Mouse (Mus musculus): ENCODE data around the gene Gm3453. TPM values are rescaled to one million over a fixed set of nuclear protein-coding genes. Genes with fewer than 3 reads are reported as not detected.
"Not testable (repeated sequence)": the region's sequence is repeated elsewhere in the genome, so short reads cannot be mapped to it uniquely, and the experiment has no call there.

Gene Gm3453
- not detected in 2 replicates for polyA plus RNA-seq (2014; fragmentation: Nextera tagmentation; extraction: Ambion mirVana)

GRCm38 (mm10) chr14:5979037-5979436 lies at the start of gene Gm3453:
Gene Gm3453 (minus strand): TSS chr14:5979137.
- H3K9ac ChIP-seq (ENCODE audit: low read length); H3K4me2 ChIP-seq (ENCODE audit: low read depth); H3K27me3 ChIP-seq (ENCODE audit: control insufficient read depth, insufficient read depth, low read length); H3K4me1 ChIP-seq (ENCODE audit: control insufficient read depth, insufficient read depth, low read length); H3K36me3 ChIP-seq (ENCODE audit: control insufficient read depth, insufficient read depth, low read length); H3K27ac ChIP-seq (ENCODE audit: low read depth, low read length); DNase-seq (ENCODE audit: low spot score); H3K4me3 ChIP-seq (ENCODE audit: low read depth, low read length); H3K9me3 ChIP-seq (ENCODE audit: control insufficient read depth, low read length); ATAC-seq (ENCODE audit: insufficient read depth, low FRiP score, low TSS enrichment): not testable (repeated sequence)
- 61% methylated on average over 2 of the region's 2 CpGs for WGBS

- not testable (repeated sequence) for H3K4me2 ChIP-seq (ENCODE audit: low read depth); H3K4me1 ChIP-seq (ENCODE audit: control insufficient read depth, insufficient read depth, low read length); H3K36me3 ChIP-seq (ENCODE audit: control insufficient read depth, insufficient read depth, low read length); H3K27ac ChIP-seq (ENCODE audit: low read depth, low read length); H3K27me3 ChIP-seq (ENCODE audit: control insufficient read depth, insufficient read depth, low read length); H3K9ac ChIP-seq (ENCODE audit: low read length); H3K9me3 ChIP-seq (ENCODE audit: control insufficient read depth, low read length); H3K4me3 ChIP-seq (ENCODE audit: low read depth, low read length); ATAC-seq (ENCODE audit: insufficient read depth, low FRiP score, low TSS enrichment); DNase-seq (ENCODE audit: low spot score)
- WGBS: 84% methylated on average over 4 of the region's 7 CpGs
Measured at GRCm38 (mm10) chr14:5987136-5987535, 8.2 kb upstream of the Gm3453 start.

GRCm38 (mm10) chr14:5962441-5962840 lies 16.5 kb downstream of the Gm3453 start:
- H3K27me3 ChIP-seq (ENCODE audit: control insufficient read depth, insufficient read depth, low read length); H3K4me3 ChIP-seq (ENCODE audit: low read depth, low read length); H3K27ac ChIP-seq (ENCODE audit: low read depth, low read length); DNase-seq (ENCODE audit: low spot score); H3K36me3 ChIP-seq (ENCODE audit: control insufficient read depth, insufficient read depth, low read length); H3K9ac ChIP-seq (ENCODE audit: low read length); ATAC-seq (ENCODE audit: insufficient read depth, low FRiP score, low TSS enrichment); H3K4me1 ChIP-seq (ENCODE audit: control insufficient read depth, insufficient read depth, low read length); H3K9me3 ChIP-seq (ENCODE audit: control insufficient read depth, low read length); H3K4me2 ChIP-seq (ENCODE audit: low read depth): not testable (repeated sequence)
- 26% methylated on average over 4 of the region's 4 CpGs for WGBS

GRCm38 (mm10) chr14:5961635-5962034 lies 17.3 kb downstream of the Gm3453 start, which contains the start of gene Gm3248:
Gene Gm3248 (minus strand): TSS chr14:5961745.
- DNase-seq (ENCODE audit: low spot score): peak; percentile 53
- not testable (repeated sequence) for H3K9me3 ChIP-seq (ENCODE audit: control insufficient read depth, low read length); ATAC-seq (ENCODE audit: insufficient read depth, low FRiP score, low TSS enrichment); H3K4me1 ChIP-seq (ENCODE audit: control insufficient read depth, insufficient read depth, low read length); H3K36me3 ChIP-seq (ENCODE audit: control insufficient read depth, insufficient read depth, low read length); H3K27me3 ChIP-seq (ENCODE audit: control insufficient read depth, insufficient read depth, low read length); H3K27ac ChIP-seq (ENCODE audit: low read depth, low read length)
- H3K4me2 ChIP-seq (ENCODE audit: low read depth): peak within 1 kb of the TSS; percentile 63
- 0 out of 2 replicates have a peak within 1 kb of the TSS, but pooled peaks have one; percentile 15 for H3K9ac ChIP-seq (ENCODE audit: low read length)
- H3K4me3 ChIP-seq (ENCODE audit: low read depth, low read length): peak within 1 kb of the TSS; percentile 36
- 2% methylated on average over 9 of the region's 23 CpGs for WGBS

- DNase-seq (ENCODE audit: low spot score): peak; percentile 46
- not testable (repeated sequence) for H3K27me3 ChIP-seq (ENCODE audit: control insufficient read depth, insufficient read depth, low read length); H3K9me3 ChIP-seq (ENCODE audit: control insufficient read depth, low read length); H3K27ac ChIP-seq (ENCODE audit: low read depth, low read length); ATAC-seq (ENCODE audit: insufficient read depth, low FRiP score, low TSS enrichment); H3K36me3 ChIP-seq (ENCODE audit: control insufficient read depth, insufficient read depth, low read length); H3K4me1 ChIP-seq (ENCODE audit: control insufficient read depth, insufficient read depth, low read length)
- Histone ChIP-seq H3K4me2 (ENCODE audit: low read depth) (peak overlapping the region; percentile 63), H3K9ac (ENCODE audit: low read length) (0 out of 2 replicates have a peak overlapping the region, but pooled peaks have one; percentile 15), H3K4me3 (ENCODE audit: low read depth, low read length) (peak overlapping the region; percentile 36)
- under 1% methylated on average over 19 of the region's 24 CpGs for WGBS
Measured at GRCm38 (mm10) chr14:5961102-5961501, 17.8 kb downstream of the Gm3453 start.

- not testable (repeated sequence) for H3K36me3 ChIP-seq (ENCODE audit: control insufficient read depth, insufficient read depth, low read length); H3K9ac ChIP-seq (ENCODE audit: low read length); H3K4me1 ChIP-seq (ENCODE audit: control insufficient read depth, insufficient read depth, low read length); H3K9me3 ChIP-seq (ENCODE audit: control insufficient read depth, low read length); DNase-seq (ENCODE audit: low spot score); H3K27me3 ChIP-seq (ENCODE audit: control insufficient read depth, insufficient read depth, low read length); H3K27ac ChIP-seq (ENCODE audit: low read depth, low read length); H3K4me2 ChIP-seq (ENCODE audit: low read depth); ATAC-seq (ENCODE audit: insufficient read depth, low FRiP score, low TSS enrichment); H3K4me3 ChIP-seq (ENCODE audit: low read depth, low read length)
- 0% methylated on average over 3 of the region's 10 CpGs for WGBS
Measured at GRCm38 (mm10) chr14:5960479-5960878, 18.5 kb downstream of the Gm3453 start.

- ATAC-seq (ENCODE audit: insufficient read depth, low FRiP score, low TSS enrichment); H3K4me3 ChIP-seq (ENCODE audit: low read depth, low read length); H3K27ac ChIP-seq (ENCODE audit: low read depth, low read length); H3K9ac ChIP-seq (ENCODE audit: low read length); H3K4me2 ChIP-seq (ENCODE audit: low read depth); H3K27me3 ChIP-seq (ENCODE audit: control insufficient read depth, insufficient read depth, low read length); H3K36me3 ChIP-seq (ENCODE audit: control insufficient read depth, insufficient read depth, low read length); DNase-seq (ENCODE audit: low spot score); H3K4me1 ChIP-seq (ENCODE audit: control insufficient read depth, insufficient read depth, low read length); H3K9me3 ChIP-seq (ENCODE audit: control insufficient read depth, low read length): not testable (repeated sequence)
- 84% methylated on average over 7 of the region's 7 CpGs for WGBS
Measured at GRCm38 (mm10) chr14:5923276-5923675, 55.7 kb downstream of the Gm3453 start.

Other genes with a start within 250 kb of the Gm3453 start
- gene Gm3373, start 237.6 kb downstream of the Gm3453 start, polyA plus RNA-seq (2014; fragmentation: Nextera tagmentation; extraction: Ambion mirVana): not detected in 2 replicates
- 1.4 TPM in 2 replicates for gene Gm3383, start 171.2 kb downstream of the Gm3453 start, polyA plus RNA-seq (2014; fragmentation: Nextera tagmentation; extraction: Ambion mirVana)
- gene Gm3424, start 148.8 kb downstream of the Gm3453 start, polyA plus RNA-seq (2014; fragmentation: Nextera tagmentation; extraction: Ambion mirVana): not detected in 2 replicates
- 0.43 and 0.45 TPM in 2 replicates for gene Gm8237, start 98.8 kb downstream of the Gm3453 start, polyA plus RNA-seq (2014; fragmentation: Nextera tagmentation; extraction: Ambion mirVana)
- gene Gm3248, start 17.4 kb downstream of the Gm3453 start, polyA plus RNA-seq (2014; fragmentation: Nextera tagmentation; extraction: Ambion mirVana): 0.85 and 1.2 TPM in 2 replicates
- not detected in 2 replicates for gene Gm6337, start 79.1 kb upstream of the Gm3453 start, polyA plus RNA-seq (2014; fragmentation: Nextera tagmentation; extraction: Ambion mirVana)
- gene Gm8206, start 114.8 kb upstream of the Gm3453 start, polyA plus RNA-seq (2014; fragmentation: Nextera tagmentation; extraction: Ambion mirVana): 0.82 and 1.4 TPM in 2 replicates
- gene Gm3468, start 129.5 kb upstream of the Gm3453 start, polyA plus RNA-seq (2014; fragmentation: Nextera tagmentation; extraction: Ambion mirVana): 2.7 and 3.1 TPM in 2 replicates
- not detected in 2 replicates for gene Gm3476, start 146.7 kb upstream of the Gm3453 start, polyA plus RNA-seq (2014; fragmentation: Nextera tagmentation; extraction: Ambion mirVana)
- gene Gm21560, start 240.2 kb upstream of the Gm3453 start, polyA plus RNA-seq (2014; fragmentation: Nextera tagmentation; extraction: Ambion mirVana): not detected in 2 replicates